Mouse (Mus musculus) liver, adult (tissue): ENCODE results near the gene Rbfox3.

ENCODE experiments used
- GATA4 ChIP-seq: IDR thresholded peaks from 2 replicates; pipeline ENCODE4 v1.6.1; 2014; ENCODE audit warnings: mild to moderate bottlenecking, low read length; ENCODE audit not compliant: insufficient replicate concordance

The Rbfox3 gene

GRCm38 (mm10) chr11:118890992-118891398 lies 20.4 kb downstream of the Rbfox3 start:
- no peak for TF ChIP-seq GATA4

GRCm38 (mm10) chr11:118890474-118890873 lies 20.9 kb downstream of the Rbfox3 start:
- no peak for TF ChIP-seq GATA4

- TF ChIP-seq GATA4, result no peak
Measured at GRCm38 (mm10) chr11:118889500-118889899, 21.9 kb downstream of the Rbfox3 start.

- TF ChIP-seq GATA4, result no peak
Measured at GRCm38 (mm10) chr11:118888426-118888825, 23.0 kb downstream of the Rbfox3 start.

- no peak for TF ChIP-seq GATA4
Measured at GRCm38 (mm10) chr11:118887206-118887605, 24.2 kb downstream of the Rbfox3 start.

- no peak for TF ChIP-seq GATA4
Measured at GRCm38 (mm10) chr11:118886269-118886965, 25.0 kb downstream of the Rbfox3 start.

- TF ChIP-seq GATA4, result no peak
Measured at GRCm38 (mm10) chr11:118885604-118886003, 25.8 kb downstream of the Rbfox3 start.

- no peak for TF ChIP-seq GATA4
Measured at GRCm38 (mm10) chr11:118885135-118885534, 26.3 kb downstream of the Rbfox3 start.

GRCm38 (mm10) chr11:118883143-118883542 lies 28.3 kb downstream of the Rbfox3 start:
- TF ChIP-seq GATA4, result no peak

GRCm38 (mm10) chr11:118881786-118882495 lies 29.5 kb downstream of the Rbfox3 start:
- no peak for TF ChIP-seq GATA4

GRCm38 (mm10) chr11:118879466-118880150 lies 31.8 kb downstream of the Rbfox3 start:
- TF ChIP-seq GATA4, result no peak

- TF ChIP-seq GATA4, result no peak
Measured at GRCm38 (mm10) chr11:118878605-118879245, 32.7 kb downstream of the Rbfox3 start.

GRCm38 (mm10) chr11:118875243-118875897 lies 36.0 kb downstream of the Rbfox3 start:
- TF ChIP-seq GATA4, result no peak

- no peak for TF ChIP-seq GATA4
Measured at GRCm38 (mm10) chr11:118874487-118875095, 36.8 kb downstream of the Rbfox3 start.
